Mouse (Mus musculus): ENCODE results near the gene Ripor2. TPM values are rescaled to one million over a fixed set of nuclear protein-coding genes. Genes with fewer than 3 reads are reported as not detected.
A peak's percentile ranks its signal among the peaks of the same experiment; 100 is the strongest.

Gene Ripor2
- polyA plus RNA-seq, 2 experiments = 2.1 TPM

DNA sequence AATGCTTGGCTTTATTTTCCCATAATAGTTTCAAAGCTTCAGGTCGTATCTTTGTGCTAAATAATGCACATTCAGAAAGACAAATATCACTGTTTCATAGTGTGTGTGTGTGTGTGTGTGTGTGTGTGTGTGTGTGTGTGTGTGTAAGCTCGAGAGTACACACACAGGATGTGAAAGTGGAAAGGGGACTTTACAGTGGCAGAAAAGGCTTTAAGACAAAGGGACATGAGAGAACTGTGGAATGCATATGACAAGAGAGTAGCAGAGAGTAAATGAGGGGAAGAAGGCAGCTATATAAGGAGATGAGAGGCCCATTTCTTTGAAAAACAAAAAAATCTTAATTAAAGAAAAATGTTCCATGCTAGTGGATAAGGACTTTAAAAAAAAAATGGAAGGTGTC lies 11.3 kb upstream of the Ripor2 start:
- no peak overlapping the region for H3K4me2 ChIP-seq (ENCODE audit: low read depth)
- TF ChIP-seq CTCF (IDR thresholded peaks at IDR 0.05; ENCODE audit: low read depth) = no peak
- no peaks in the 10 kb centered on the region for H3K9me3 ChIP-seq (ENCODE audit: control insufficient read depth, low read length)

DNA sequence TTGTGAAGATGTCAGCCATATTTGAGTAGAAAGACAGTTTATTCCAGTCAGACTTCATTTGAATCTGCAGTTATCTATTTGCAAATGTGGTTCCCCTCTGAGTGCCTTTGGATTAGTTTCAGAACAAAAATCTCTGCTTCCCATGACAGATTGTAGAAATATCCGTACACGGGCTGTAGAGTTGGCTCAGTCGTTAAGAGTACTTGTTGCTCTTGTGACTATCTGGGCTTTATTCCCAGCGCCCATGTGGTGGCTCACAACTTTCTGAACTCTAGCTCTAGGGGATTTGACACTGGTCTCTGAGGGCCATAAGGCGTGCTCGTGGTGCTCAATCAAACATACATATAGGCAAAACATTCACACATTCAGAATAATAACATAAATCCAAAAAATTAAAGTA lies 10.1 kb upstream of the Ripor2 start:
- 71% methylated on average over 6 of the region's 6 CpGs for WGBS (ENCODE audit: insufficient replicate concordance)
- no peaks in the 10 kb centered on the region for H3K27me3 ChIP-seq (ENCODE audit: control insufficient read depth, insufficient read depth, low read length)
- no peaks in the 10 kb centered on the region for H3K9me3 ChIP-seq (ENCODE audit: control insufficient read depth, low read length)
- ATAC-seq (ENCODE audit: insufficient read depth) (no peak), DNase-seq (ENCODE audit: low read depth in 3 of 3, low spot score in 3 of 3) (no peak)
- no peaks in the 10 kb centered on the region for H3K36me3 ChIP-seq (replicated peaks; ENCODE audit: control insufficient read depth, insufficient read depth, low read depth)
- TF ChIP-seq CTCF (IDR thresholded peaks at IDR 0.05; ENCODE audit: low read depth) = no peak
- no peak for TF ChIP-seq EP300 (IDR thresholded peaks at IDR 0.05; ENCODE audit: low read depth)
- H3K4me1 ChIP-seq (replicated peaks; ENCODE audit: control insufficient read depth in 2 of 2, insufficient read depth in 2 of 2, low read length in 1 of 2) = peaks cover 9 to 22% of the 10 kb centered on the region in 2 experiments
- H3K4me2 ChIP-seq (ENCODE audit: low read depth) = no peak overlapping the region
- H3K4me3 ChIP-seq (ENCODE audit: insufficient read depth in 1 of 2, low read depth in 2 of 2, low read length in 2 of 2) = no peak overlapping the region
- no peak overlapping the region for H3K9ac ChIP-seq (replicated peaks)
- no peak overlapping the region for H3K27ac ChIP-seq

More for the DNA sequence above, 11.3 kb upstream of the Ripor2 start:
- Histone ChIP-seq H3K27me3 (ENCODE audit: control insufficient read depth, insufficient read depth, low read length) (no peaks in the 10 kb centered on the region), H3K27ac (no peak overlapping the region), H3K9ac (replicated peaks) (no peak overlapping the region), H3K4me1 (replicated peaks; ENCODE audit: control insufficient read depth in 2 of 2, insufficient read depth in 2 of 2, low read length in 1 of 2) (peaks cover 0 to 13% of the 10 kb centered on the region in 2 experiments; a peak in 3 of 4 replicates), H3K36me3 (replicated peaks; ENCODE audit: control insufficient read depth, insufficient read depth, low read depth) (no peaks in the 10 kb centered on the region), H3K4me3 (ENCODE audit: insufficient read depth in 1 of 2, low read depth in 2 of 2, low read length in 2 of 2) (no peak overlapping the region)
- ATAC-seq (ENCODE audit: insufficient read depth) = no peak
- no peak for DNase-seq (ENCODE audit: low read depth in 3 of 3, low spot score in 3 of 3)
- WGBS (ENCODE audit: insufficient replicate concordance) = 35% methylated on average over 2 of the region's 2 CpGs

DNA sequence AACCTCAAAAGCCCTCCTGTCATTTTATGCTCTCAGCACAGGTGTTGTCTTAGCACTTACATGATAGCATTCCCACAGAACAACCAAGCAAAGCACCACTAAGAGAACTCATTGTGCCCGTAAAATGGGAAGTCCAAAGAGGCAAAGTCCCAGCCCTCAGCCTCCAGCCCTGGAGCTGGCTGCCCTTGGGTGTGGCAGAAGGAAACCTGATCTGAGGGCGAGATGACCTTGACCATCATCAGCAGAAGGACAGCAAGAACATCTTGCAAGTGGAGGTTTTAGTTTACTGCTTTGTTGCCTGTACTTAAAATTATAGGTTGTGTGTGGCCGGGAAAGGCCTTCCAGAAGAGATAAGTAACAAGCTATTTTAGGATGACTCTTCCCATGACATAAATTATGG lies 6.9 kb upstream of the Ripor2 start:
- WGBS (ENCODE audit: insufficient replicate concordance) = 68% methylated on average over 3 of the region's 3 CpGs
- H3K4me3 ChIP-seq (ENCODE audit: insufficient read depth in 1 of 2, low read depth in 2 of 2, low read length in 2 of 2) = no peak overlapping the region
- H3K9me3 ChIP-seq (ENCODE audit: control insufficient read depth, low read length) = no peaks in the 10 kb centered on the region
- TF ChIP-seq EP300 (IDR thresholded peaks at IDR 0.05; ENCODE audit: low read depth) (no peak), CTCF (IDR thresholded peaks at IDR 0.05; ENCODE audit: low read depth) (no peak)
- peaks cover 34 to 46% of the 10 kb centered on the region in 2 experiments for H3K4me1 ChIP-seq (replicated peaks; ENCODE audit: control insufficient read depth in 2 of 2, insufficient read depth in 2 of 2, low read length in 1 of 2)
- H3K27ac ChIP-seq = no peak overlapping the region
- no peaks in the 10 kb centered on the region for H3K36me3 ChIP-seq (replicated peaks; ENCODE audit: control insufficient read depth, insufficient read depth, low read depth)
- no peaks in the 10 kb centered on the region for H3K27me3 ChIP-seq (ENCODE audit: control insufficient read depth, insufficient read depth, low read length)
- H3K4me2 ChIP-seq (ENCODE audit: low read depth) = no peak overlapping the region
- ATAC-seq (ENCODE audit: insufficient read depth) = no peak
- H3K9ac ChIP-seq (replicated peaks) = no peak overlapping the region
- DNase-seq (ENCODE audit: low read depth in 3 of 3, low spot score in 3 of 3) = no peak

DNA sequence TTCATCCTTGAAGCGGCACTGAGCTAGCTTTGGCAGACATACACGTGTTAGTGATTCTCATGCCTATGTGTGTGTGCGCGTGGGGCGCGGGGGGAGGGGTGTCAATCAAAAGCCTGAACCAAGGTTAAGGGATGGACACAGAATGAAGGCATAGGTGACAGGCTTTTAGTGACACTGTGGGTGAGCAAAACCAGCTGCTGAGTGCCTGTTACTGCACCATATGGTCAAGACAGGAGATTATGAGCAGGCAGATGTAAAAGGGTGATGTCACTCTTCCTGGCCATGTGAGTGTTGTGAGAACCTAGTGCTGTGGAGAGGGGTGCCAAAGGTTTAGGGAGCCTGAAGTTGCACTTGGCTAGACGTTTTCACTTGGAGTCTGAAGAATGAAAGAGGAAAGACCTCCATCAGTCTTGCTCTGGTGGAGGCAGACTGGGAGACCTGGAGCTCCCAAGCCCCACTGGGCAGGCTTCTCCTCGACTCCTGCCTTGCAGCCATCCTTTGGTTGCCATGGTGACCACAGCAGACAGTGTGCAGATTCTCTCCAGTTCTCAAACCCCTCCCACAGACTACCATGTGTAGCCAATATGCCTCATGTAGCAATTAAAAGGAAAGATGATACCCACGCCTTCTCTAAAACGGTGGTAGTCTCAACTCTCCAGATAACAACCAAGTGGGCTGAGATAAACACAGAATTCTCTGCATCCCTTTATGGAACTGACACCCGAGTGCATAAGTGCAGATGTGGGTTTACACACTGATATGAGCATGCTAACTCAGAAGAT lies 5.5 kb upstream of the Ripor2 start:
- no peak overlapping the region for H3K4me3 ChIP-seq (ENCODE audit: insufficient read depth in 1 of 2, low read depth in 2 of 2, low read length in 2 of 2)
- H3K9me3 ChIP-seq (ENCODE audit: control insufficient read depth, low read length) = no peaks in the 10 kb centered on the region
- DNase-seq (ENCODE audit: low read depth in 3 of 3, low spot score in 3 of 3) = peak; percentile 72 to 80 (median 72)
- no peak for TF ChIP-seq CTCF (IDR thresholded peaks at IDR 0.05; ENCODE audit: low read depth)
- peak; percentile 88 for TF ChIP-seq EP300 (IDR thresholded peaks at IDR 0.05; ENCODE audit: low read depth)
- no peaks in the 10 kb centered on the region for H3K27me3 ChIP-seq (ENCODE audit: control insufficient read depth, insufficient read depth, low read length)
- peak overlapping the region; percentile 11 for H3K4me2 ChIP-seq (ENCODE audit: low read depth)
- H3K4me1 ChIP-seq (replicated peaks; ENCODE audit: control insufficient read depth in 2 of 2, insufficient read depth in 2 of 2, low read length in 1 of 2) = peaks cover 43 to 54% of the 10 kb centered on the region in 2 experiments
- no peaks in the 10 kb centered on the region for H3K36me3 ChIP-seq (replicated peaks; ENCODE audit: control insufficient read depth, insufficient read depth, low read depth)
- ATAC-seq (ENCODE audit: insufficient read depth) = peak; percentile 83
- H3K27ac ChIP-seq = peak overlapping the region; percentile 75; the same call in 1 of the 2 replicates
- WGBS (ENCODE audit: insufficient replicate concordance) = 49% methylated on average over 11 of the region's 11 CpGs
- H3K9ac ChIP-seq (replicated peaks) = no peak overlapping the region

DNA sequence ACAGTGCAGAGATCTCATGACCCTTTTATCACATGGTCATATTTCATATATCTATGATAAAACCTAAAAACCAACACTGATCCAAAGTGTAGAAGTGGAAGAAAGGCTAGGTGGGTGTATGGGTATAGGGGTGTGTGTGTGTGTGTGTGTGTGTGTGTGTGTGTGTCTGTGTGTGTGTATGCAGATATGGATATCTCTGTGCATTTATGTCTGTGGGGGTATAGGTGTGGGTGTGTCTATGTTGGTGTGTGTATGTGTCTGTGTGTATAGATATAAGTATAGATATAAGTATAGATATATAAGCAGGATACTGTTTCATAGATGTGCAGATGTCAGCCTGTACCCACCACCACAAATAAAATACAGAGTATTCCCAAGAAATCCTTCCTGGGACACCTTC lies 3.7 kb upstream of the Ripor2 start:
- no peaks in the 10 kb centered on the region for H3K9me3 ChIP-seq (ENCODE audit: control insufficient read depth, low read length)
- ATAC-seq (ENCODE audit: insufficient read depth) = peak; percentile 38; the same call in 1 of the 2 replicates
- peak overlapping the region; percentile 21; the same call in 1 of the 2 replicates for H3K27ac ChIP-seq
- no peak overlapping the region for H3K4me2 ChIP-seq (ENCODE audit: low read depth)
- TF ChIP-seq CTCF (IDR thresholded peaks at IDR 0.05; ENCODE audit: low read depth) (no peak), EP300 (IDR thresholded peaks at IDR 0.05; ENCODE audit: low read depth) (peak; percentile 37; the same call in 1 of the 2 replicates)
- no peak overlapping the region for H3K4me3 ChIP-seq (ENCODE audit: insufficient read depth in 1 of 2, low read depth in 2 of 2, low read length in 2 of 2)
- H3K27me3 ChIP-seq (ENCODE audit: control insufficient read depth, insufficient read depth, low read length) = no peaks in the 10 kb centered on the region
- H3K36me3 ChIP-seq (replicated peaks; ENCODE audit: control insufficient read depth, insufficient read depth, low read depth) = no peaks in the 10 kb centered on the region
- no peak for DNase-seq (ENCODE audit: low read depth in 3 of 3, low spot score in 3 of 3)
- H3K4me1 ChIP-seq (replicated peaks; ENCODE audit: control insufficient read depth in 2 of 2, insufficient read depth in 2 of 2, low read length in 1 of 2) = peaks cover 43 to 54% of the 10 kb centered on the region in 2 experiments
- H3K9ac ChIP-seq (replicated peaks) = no peak overlapping the region
